Mouse (Mus musculus): ENCODE measurements around the gene Sars2.

Sars2 gene

DNA sequence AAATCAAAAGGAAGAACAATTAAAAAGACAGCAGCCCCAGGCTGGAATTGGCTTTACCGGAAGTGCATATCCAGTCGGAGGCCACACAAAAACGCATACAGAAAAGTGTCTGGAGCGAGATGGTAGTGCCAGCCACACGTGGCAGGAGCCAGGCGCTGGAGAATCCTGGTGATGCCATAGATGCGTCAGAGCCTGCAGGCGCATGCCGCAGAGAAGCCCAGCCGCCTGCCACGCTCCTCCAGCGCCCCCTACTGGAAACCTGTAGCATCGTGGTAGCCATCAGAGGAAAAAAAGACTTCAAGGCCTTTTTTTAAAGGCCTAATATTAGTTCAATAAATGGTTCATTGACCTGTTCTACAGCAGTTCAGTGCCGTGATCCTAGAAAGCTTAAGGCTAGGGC, 15.2 kb upstream of the Sars2 start:
- peak; percentile 61 to 90 for DNase-seq (ENCODE audit: low spot score in 2 of 2)

DNA sequence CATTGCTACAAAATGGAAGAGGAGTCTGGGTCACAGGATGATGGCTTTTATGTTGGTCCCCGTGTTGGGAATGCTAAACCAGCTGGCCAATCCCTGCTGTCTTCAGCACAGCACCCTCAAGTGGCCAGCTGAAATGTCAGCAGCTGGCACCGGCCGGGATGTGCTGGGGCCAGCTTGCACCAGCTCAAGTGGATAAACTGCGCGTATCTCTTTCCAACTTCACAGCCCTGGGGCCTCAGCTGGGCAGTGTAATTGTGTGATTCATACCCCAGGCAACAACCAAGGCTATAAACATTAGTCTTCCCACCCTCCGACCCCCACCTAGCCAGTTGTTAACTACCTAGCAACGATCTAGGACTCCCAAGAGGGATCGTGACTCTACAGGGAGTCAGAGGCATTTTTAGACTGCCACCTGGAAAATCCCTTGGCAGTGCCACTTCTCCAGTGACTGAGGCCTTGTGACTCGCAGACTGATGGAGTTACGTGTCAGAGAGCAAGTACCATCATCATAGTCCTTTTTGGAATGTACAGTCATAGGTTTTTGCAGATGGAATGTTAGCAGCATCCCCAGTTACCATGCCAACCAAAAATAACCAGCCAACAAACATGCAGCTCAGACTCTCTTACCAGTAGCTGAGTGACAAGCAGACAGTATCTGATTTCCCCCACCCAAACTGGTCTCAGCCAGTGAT, 14.0 kb upstream of the Sars2 start:
- DNase-seq (ENCODE audit: low spot score in 2 of 2) = no peak

DNA sequence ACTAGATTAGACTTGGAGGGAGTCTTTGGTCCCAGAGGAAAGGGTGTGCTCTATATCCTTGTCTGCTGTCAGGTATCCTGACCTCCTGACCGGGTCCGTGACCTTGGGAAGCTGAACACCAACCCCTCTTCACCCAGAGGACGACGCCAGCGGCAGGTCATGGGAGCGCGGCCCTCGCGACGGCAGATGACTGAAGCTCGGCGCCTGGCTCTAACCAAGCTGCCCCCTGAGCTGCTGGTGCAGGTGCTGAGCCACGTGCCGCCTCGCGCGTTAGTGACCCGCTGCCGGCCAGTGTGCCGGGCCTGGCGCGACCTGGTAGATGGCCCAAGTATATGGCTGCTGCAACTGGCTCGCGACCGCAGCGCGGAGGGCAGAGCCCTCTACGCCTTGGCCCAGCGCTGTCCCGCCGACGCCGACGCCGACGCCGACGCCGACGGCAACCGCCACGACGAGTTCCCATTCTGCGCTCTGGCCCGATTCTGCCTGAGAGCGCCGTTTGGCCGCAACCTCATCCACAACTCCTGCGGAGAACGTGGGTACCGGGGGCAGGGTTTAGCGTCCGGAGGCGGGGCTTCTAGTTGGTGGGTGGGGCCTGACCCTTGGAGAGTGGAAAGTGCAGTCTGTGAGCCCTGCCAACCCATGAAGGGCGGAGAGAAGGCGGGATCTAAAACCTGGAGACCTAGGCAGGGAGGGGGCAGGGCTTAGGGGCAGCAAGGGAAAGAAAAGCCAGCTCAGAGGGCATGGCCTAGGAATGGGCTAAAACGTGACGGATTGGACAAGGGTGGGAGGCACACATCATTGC, 9.2 kb upstream of the Sars2 start:
- peak; percentile 77 to 84 for DNase-seq (ENCODE audit: low spot score in 2 of 2)

DNA sequence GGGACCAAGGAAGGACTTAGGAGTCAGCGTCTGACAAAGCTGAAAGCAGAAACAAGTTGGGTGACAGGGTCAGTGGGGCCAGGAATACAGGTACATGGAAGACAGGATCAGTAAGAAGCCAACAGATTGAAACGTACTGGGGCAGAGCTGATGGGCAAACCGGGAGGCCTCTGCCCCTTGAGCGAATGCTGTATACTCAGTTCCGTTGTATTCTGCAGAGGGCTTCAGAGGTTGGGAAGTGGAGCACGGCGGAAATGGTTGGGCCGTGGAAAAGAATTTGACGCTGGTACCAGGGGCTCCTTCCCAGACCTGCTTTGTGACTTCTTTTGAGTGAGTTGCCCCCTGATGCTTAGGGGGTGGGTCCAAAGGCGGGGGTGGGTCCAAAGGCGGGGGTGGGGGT, 8.6 kb upstream of the Sars2 start:
- no peak for DNase-seq (ENCODE audit: low spot score in 2 of 2)

DNA sequence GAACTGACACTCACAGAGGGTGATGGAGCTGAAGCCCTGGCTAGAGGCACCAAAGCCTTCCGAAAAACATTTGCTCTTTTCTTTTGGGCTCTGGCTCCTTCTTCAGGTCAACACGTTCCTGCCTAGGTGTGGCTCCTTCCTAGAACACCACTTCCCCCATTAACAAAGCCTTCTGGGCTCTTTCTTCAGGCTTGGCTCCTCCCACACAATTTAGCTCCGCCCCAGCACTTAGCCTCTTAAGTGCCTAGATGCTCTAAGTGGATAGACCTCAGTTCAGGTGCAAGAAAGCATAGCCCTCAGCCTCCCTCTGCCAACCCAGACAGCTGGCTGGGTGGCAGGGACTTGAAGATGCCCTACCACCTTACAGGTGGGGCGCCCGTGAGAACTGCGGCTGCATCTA, 6.1 kb upstream of the Sars2 start:
- no peak for DNase-seq (ENCODE audit: low spot score in 2 of 2)

DNA sequence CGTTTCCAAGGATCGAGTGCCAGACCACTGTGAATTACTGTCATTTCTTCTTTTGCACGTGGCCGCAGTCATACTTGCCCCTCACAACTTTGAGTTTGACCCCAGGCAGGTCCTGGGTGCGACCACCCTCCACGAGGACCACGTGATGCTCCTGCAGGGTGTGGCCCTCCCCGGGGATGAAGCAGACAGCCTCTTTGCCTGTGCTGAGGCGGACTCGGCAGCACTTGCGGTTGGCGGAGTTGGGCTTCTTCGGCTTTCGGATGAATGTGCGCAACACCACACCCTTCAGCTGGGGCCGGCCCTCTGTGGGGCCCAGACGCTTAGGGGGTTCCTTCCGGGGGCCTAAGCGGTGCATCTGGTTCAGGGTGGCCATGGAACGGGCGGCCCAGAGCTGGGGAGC, 2.0 kb upstream of the Sars2 start:
- no peak for DNase-seq (ENCODE audit: low spot score in 2 of 2)

DNA sequence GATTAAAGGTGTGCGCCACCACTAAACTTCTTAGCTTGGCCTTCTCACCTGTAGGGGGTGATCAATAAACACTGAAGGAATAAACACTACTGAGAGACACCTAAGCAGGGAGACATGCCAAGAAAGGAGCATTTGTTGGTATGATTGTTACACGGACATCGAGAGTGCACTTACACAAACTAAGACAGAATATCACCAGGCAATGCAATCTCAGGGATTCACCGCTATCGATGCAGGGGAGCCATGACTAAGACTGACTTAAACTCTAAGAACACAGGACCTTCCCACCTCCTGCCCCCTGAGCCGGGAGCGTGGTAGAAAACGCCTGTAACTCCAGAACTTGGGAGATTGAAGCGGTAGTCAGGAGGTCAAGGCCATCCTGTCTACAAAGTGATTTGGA, 843 bp upstream of the Sars2 start:
- no peak for DNase-seq (ENCODE audit: low spot score in 2 of 2)

DNA sequence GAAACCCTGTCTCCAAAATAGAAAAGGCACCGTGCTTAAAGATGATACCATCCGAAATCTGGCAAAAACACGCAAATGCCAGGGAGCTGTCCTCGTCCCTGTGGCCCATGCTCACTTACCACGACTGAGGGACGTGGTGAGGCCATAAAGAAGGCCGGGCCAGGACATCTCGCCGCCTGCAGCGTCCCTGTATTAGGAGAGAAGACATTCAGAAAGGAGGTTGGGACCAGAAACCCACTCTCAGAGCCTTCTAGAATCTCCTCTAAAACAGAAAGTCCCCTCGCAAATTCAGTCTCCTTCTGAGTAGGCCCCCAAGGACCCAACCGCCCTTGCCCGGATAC, 454 bp upstream of the Sars2 start:
- no peak for DNase-seq (ENCODE audit: low spot score in 2 of 2)

DNA sequence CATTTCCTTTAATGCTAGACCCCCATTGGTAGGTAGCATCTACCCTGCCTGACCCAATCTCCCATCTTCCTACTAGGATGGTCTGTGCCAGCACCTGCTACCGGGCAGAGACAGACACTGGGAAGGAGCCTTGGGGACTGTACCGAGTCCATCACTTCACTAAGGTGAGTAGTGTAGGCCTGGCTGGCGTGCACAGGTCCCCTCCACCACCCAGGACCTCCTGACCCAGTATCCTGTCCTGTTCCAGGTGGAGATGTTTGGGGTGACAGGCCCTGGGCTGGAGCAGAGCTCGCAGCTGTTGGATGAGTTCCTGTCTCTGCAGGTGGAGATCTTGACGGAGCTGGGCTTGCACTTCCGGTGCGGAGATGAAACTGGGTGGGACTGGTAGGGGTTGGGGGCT, 8.1 kb downstream of the Sars2 start:
- no peak for DNase-seq (ENCODE audit: low spot score in 2 of 2)

DNA sequence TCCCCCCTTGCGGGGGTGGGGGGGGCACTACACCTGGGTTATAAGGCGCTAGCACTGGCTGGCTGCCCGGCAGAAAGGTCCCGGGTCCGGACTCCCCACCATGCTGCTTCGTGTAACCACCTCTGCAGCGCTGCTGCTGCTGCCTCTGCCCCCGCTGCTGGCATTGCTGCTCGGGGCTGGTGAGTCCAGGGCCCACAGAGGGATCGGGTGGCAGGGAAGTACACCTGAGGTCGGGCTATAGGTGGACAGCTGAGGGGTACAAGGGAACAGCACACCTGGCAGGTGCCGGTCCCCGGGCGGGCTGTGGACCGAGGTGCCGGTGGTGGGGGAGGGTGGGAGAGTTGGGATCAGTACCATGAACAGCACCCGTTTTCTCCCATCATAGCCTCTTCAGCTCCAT, 14.3 kb downstream of the Sars2 start, which contains the start of gene Ccer2:
Gene Ccer2, plus strand, starts transcription at position 96 of the 400 bp plus-strand sequence.
- DNase-seq (ENCODE audit: low spot score in 2 of 2) = no peak

DNA sequence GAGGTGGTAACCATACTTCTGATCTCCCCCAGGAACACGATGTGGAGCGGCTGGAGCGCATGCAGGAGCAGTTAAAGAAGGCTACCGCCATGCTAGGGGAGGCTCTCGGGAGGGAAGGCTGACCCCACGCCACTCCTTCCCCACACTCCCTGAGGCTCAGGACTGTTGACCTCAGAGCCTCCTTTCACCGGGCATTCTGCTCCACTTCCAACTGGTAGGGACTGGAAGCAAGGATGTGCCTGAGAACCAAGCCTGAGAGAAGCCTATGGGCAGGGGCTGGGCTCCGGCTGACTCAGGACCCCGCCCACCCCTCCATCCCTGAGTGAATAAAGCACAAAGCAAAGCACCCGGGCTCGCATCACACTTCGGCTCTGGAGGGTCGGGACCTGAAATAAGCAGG, 16.8 kb downstream of the Sars2 start:
- DNase-seq (ENCODE audit: low spot score in 2 of 2) = no peak

DNA sequence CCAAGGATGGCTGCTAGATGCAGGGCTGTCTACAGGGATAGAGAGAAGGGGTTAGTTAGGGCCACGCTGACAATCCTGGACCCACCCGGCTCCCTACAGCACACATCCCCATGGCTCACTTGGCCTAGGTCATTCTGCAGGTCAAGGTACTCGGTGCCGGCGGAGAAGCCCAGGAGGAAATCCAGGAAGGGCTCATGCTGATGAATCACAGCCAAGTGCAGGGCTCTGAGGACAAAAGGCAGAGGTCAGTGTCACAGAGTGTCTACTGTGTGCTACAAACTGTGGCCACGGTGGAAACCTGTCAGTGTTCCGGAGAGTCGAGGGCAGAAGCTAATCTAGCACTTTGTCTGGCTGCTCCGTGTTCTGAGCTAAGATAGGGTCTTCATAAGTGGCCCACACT, 20.1 kb downstream of the Sars2 start:
- no peak for DNase-seq (ENCODE audit: low spot score in 2 of 2)

DNA sequence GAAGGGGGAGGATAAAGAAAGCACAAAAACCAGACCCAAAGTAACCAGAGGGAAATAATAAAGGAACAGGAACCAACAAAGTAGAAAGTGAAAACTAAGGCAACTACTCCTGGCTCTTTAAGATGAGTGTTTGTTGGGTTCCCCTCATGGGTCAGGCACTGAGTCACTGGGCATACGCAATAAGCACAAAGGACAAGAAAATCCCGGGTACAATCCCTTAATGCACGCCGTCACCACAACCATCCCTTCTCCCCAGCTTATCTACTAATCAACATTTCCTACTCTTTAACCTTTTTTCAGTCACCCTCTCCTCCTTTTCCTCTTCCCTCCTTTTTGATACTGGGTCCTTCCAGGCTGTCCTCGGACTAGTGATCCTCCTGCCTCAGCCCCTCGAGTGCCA, 23.4 kb downstream of the Sars2 start:
- DNase-seq (ENCODE audit: low spot score in 2 of 2) = no peak

DNA sequence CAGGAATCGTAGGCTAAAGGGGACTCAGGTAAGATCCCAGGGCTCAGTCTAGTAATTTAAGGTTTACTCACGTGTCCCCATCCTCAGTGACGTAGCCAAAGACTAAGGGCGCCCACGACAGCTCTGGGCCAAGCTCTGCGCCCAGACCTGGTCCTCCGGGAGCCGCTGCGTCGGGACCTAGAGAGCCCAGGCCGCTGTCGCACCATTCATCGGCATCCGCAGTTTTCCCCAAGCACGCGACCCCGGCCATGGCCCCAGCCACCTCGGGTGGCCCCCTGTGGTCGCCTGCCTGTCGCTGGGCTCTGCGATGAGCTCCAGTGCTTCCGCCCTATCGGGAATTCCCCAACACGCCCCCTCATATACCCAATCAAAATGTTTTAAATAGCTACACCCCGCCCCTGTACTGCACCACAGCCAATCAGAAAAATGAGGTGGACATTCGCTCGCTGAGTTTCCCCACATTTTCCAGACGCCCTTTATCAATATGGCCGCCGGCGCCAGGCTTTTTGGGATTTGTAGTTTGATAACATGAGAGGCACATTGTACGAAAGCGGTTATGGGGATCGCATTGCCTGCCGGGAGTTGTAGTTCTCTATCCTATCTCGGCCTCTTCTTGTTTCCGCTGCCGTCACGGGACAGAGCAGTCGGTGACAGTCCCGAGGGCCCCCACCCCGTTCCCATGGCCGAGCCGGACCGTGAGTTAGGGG, 24.5 kb downstream of the Sars2 start, which contains the start of gene Sirt2:
Gene Sirt2, plus strand, starts transcription at position 563 of the 707 bp plus-strand sequence.
- DNase-seq (ENCODE audit: low spot score in 2 of 2) = peak; percentile 94 to 95

DNA sequence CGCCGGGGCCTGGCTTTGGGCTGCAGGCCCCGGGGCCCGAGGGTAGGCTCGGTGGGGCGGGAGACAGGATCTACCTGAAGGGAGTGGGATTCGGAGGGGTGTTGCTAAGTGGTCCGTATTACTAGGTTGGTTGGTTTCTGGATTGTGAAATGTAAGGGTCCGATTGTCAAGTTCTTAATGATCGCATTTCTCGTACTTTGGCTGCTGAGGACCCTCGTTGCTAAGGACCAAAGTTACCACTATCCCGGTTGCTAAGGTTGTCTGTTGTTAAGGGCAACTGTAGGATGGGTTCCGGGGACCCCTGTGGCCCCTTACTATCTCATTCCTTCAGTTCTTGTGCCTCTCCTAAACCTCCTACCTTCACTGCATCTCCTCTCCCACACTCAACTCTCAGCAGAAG, 25.1 kb downstream of the Sars2 start:
- DNase-seq (ENCODE audit: low spot score in 2 of 2) = no peak

DNA sequence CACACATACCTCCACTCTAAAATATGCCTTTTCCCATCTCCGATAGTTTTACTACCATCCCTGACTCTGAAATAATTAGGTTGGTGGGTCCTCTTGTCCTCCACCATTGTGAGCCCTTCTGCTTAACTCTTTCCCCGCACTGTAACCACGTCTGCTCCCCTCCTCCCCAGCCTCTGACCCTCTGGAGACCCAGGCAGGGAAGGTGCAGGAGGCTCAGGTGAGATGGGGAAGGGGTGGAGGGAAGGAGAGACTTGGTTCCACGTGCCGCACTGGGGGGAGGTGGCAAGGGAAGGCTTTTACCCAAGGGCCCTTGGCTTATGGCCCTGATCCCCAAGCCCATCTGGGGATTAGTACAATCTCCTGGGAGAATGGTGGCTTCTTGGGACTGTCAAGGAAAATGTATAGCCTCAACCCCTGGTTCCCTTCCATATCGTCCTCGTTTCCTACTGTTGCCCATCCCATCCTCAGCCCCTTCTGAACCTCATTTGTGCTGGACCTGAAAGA, 25.7 kb downstream of the Sars2 start, which contains the start of gene Nfkbib:
Gene Nfkbib, minus strand, starts transcription at position 51 of the 504 bp plus-strand sequence.
- no peak for DNase-seq (ENCODE audit: low spot score in 2 of 2)

DNA sequence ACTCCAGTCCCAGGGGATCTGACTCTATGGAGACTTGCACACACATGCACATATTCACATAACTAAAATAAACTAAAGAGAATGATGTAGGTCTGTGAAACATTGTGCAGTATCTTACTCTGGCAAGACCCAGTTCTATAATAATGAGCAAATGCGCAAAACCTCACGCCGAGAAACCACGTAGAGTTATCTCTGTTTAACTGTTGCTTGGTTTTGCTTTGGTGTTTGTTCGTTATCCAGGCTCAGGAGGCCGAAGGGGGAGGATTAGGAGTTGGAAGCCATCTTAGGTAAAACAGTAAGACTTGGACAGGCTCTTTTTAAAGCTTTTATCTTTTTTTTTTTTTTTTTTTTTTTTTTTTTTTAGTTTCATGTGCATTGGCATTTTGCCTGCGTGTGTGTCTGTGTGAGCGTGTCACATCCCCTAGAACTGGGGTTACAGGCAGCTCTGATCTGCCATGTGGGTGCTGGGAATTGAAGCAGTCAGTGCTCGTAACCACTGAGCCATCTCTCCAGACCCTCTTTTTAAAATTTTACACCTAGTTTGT, 27.7 kb downstream of the Sars2 start:
- no peak for DNase-seq (ENCODE audit: low spot score in 2 of 2)

DNA sequence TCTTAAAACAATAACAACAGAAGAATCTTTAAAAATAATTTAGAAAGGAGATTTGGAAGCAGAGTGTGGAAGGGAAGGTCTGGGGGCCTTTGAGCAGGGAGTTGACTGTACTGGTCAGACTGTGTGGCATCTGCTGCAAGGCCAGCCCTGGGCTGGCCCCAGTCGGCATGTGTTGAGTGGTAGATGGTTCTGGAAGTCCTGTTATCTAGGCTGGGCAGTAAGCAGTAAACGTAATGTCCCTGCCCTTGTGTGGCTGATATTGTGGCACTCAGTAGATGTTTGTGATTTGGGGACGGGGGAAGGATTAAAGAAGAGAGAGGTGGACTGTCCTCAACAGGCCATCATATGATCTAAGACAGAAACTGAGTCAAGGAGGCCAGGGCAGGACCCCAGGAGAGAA, 28.5 kb downstream of the Sars2 start:
- peak in 1 of 2 experiments; percentile 33 for DNase-seq (ENCODE audit: low spot score in 2 of 2)

DNA sequence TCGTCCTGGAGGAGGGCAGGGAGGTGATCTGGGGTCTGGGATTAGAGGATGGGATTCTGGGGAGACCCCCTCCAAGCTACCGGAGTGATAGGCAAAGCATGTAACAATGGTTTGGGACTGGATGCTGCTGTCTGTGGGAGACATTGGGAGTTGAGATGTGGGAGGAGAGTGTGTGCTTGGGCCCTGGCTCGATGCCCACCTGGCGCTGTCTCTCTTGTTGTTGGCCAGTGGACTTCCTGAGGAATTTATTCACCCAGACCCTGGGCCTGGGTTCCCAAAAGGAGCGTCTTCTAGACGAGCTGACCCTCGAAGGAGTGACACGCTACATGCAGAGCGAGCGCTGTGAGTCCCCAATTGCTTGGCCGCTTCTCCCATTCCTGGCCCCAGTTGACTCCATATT, 30.1 kb downstream of the Sars2 start:
- DNase-seq (ENCODE audit: low spot score in 2 of 2) = no peak

DNA sequence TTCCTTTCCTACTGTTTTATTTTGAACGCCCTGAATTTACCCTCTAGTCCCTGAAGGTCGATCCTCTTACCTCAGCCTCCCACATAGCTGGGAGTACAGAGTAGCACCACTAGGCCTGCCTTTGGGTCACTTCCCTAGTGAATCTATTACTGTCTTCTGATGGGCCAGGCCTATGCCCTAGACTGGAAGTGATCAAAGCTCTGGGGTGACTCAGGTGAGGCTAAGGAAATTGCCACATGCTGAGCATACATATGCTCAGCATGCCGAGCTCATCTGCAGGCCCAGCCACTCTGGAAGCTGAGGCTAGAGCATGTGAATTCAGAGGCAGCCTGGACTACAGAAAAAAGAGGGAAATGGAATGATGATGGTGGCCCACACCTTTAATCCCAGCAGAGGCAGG, 31.4 kb downstream of the Sars2 start:
- DNase-seq (ENCODE audit: low spot score in 2 of 2) = no peak

DNA sequence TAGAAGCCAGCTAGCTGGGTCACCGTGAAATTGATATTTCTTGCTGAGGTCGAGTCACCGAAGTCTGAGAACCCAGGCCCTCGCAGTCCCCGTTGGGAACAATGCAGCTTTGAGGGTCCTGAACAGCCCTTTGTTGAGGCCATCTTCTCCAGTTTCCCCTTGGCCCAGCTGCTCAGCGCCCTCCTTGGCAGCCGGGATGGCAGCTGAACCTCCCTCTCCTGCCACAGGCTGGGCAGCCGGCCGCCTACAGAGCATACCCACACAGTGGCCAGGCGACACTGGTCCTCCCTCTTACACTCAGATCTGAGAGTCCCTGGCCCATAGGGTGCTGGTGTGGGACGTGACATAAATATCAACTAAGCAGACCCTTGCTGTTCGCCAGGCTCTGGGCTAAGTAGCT, 32.4 kb downstream of the Sars2 start:
- no peak for DNase-seq (ENCODE audit: low spot score in 2 of 2)

DNA sequence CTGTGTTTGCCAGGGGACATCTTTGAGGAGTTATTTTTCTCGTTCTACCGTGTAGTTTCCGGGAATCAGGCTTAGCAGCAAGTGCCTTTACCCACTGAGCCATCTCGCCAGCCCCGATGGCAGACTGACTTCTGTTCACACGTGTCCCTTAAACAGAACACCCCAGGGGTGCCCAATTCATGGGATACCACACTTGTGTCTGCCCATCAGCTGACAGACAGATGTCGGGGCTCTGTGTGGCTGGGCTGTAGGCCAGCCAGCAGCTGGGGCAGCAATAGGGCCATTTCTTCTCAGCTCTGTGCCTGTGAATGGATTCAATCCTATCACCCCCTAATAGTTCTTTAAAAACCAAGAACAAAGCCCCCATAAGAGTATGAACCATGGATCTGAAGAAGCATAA, 33.3 kb downstream of the Sars2 start:
- DNase-seq (ENCODE audit: low spot score in 2 of 2) = no peak

All from spleen, postnatal 4 days (tissue).